Mouse (Mus musculus) heart, adult 2 months (tissue): ENCODE measurements around the gene Usb1.
A peak's percentile ranks its signal among the peaks of the same experiment; 100 is the strongest.

Source experiments
- CTCF ChIP-seq: fragments of 200-600 bp; IDR thresholded peaks from 2 replicates; pipeline ENCODE4 v1.8.1; 2022; ENCODE audit warnings: antibody characterized with exemption, mild to moderate bottlenecking, moderate library complexity
- EP300 ChIP-seq: fragments of 200-500 bp; IDR thresholded peaks from 2 replicates; pipeline ENCODE4 v1.6.1; 2011; ENCODE audit warnings: low read depth, low read length, control low read depth; ENCODE audit not compliant: insufficient read depth
- POLR2A ChIP-seq: fragments of 200-500 bp; IDR thresholded peaks from 2 replicates; pipeline ENCODE4 v1.6.1; 2011; ENCODE audit warnings: mild to moderate bottlenecking, low read depth, low read length, control low read depth; ENCODE audit not compliant: insufficient read depth

DNA sequence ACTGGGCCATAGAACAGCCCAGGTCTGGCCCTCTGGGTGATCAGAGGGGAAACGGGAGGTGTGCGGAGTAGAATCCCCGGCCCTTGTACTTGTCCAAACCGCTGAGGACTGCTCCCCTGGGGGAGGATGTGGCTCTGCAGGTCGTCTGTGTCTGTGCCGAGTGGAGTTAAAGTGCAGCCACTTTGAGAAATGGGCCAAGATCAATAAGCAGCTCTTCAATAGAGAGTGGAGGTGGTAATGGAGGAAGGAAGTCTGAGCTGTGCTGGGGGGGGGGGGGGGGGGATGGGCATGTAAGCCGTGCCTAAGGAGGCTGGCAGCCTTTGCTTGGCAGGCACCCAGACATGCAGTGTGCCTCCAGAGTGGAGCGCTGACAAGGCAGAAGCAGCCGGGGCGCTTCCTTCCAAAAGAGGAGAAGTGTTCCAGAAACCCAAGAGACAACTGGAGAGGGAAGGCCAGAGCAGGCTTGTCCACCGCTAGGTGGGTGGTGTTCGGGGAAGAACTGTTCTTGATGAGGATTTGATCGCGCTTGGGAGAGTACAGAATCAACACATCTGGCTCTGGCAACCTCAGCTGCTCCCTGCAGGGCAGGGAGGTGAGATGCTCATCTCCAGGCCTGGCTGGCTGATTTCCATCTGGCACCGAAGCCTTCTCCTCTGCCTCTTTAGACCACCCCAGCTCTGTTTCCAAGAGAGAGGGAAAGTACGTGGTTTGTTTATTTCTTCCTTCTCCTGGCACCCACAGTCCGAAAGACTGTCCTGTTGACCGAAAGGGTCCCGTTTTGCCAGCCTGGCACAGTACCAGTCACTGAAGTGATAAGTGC lies 16.9 kb downstream of the Usb1 start:
- TF ChIP-seq CTCF (peak; percentile 52), POLR2A (no peak), EP300 (no peak)
